Mouse (Mus musculus) CD4-positive, CD25-positive, alpha-beta regulatory T cell, adult 2 months (primary cell): ENCODE results near the gene Fsip1.
"Not testable (repeated sequence)": the region's sequence is repeated elsewhere in the genome, so short reads cannot be mapped to it uniquely, and the experiment has no call there.

Experiments
- DNase-seq: peaks from one replicate; pipeline ENCODE4 v3.0.0-alpha.2; 2012; ENCODE audit warnings: low read depth, low spot score

Fsip1 gene

DNA sequence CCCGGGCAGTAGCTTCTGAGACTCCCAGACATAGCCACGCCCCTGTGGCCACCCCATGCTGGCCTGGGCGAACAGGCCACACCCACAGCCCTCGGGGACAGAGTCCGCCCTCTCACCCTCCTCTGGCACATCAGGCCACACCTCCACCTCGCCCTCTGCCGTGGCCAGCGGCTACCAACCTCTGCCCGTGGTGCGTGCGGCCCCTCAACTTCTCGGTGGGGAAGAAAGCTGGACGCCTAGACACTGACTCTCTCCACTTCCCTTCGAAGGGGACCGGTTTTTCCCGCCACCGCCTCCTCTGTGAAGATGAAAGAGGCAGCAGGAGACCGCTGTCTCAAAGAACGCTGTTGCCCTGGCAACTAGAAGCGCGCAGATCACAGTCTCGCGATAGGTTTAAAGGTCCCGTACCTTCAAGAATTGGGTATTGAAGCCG is at the start of gene Fsip1:
TSS of gene Fsip1 (minus strand) at position 346 of the 433 bp plus-strand sequence.
- peak; percentile 90 for DNase-seq

DNA sequence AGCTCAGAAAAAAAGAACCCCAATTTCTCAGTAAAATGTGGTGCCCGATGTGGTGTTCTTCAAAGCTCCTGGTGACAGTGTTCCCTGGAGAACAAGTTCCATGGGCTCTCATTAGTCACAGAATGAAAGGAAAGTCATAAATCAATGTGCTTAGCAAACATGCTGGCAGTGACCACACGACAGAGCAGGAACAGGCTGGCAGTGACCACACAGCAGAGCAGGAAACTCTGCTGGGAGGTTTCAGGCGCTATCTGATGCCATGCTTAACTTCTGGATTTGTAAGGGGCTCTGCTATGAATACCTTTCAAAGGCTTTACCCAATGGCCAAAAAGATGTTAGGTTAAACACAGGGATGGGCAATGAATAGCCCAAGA is 49.7 kb upstream of the Fsip1 start:
- DNase-seq, result no peak

- DNase-seq, result no peak
Observed at GRCm38 (mm10) chr2:118305827-118306521, 49.2 kb upstream of the Fsip1 start.

DNA sequence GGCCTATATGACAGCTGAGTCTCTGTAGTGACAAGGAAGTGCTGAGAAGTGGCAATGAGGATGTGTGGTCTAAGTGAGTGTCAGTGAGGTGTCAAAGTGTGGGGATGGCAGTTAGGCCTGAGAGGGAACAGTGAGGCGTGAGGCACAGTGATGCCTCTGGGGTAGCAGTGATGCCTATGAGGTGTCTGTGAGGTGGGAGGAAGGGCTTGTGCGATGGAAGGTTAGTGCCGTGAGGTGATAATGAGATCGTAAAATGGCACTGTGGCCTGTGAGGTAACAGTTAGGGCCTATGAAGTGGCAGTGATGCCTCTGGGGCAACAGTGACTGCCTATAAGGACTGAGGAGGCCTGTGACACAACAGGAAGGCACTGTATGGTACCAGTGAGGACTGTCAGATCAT is 46.7 kb upstream of the Fsip1 start:
- DNase-seq, result no peak

DNA sequence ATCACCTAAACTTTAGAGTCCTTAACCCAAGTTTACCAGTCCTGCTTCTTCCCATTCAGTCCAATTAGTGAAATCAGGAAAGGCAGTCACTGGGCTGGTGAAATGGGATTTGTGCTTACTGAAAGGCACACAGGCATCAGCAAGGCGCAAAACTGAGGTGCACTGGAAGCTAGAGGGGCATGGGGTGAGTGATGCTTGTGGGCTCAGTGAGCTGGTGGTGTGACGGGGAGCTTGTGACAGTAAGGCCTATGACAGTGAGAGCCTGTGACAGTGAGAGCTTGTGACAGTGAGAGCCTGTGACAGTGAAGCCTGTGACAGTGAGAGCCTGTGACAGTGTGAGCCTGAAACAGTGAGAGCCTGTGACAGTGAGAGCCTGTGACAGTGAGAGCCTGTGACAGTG is 44.9 kb upstream of the Fsip1 start:
- no peak for DNase-seq

- DNase-seq, result no peak
Observed at GRCm38 (mm10) chr2:118301041-118301545, 44.3 kb upstream of the Fsip1 start.

GRCm38 (mm10) chr2:118299981-118300380 is 43.2 kb upstream of the Fsip1 start:
- DNase-seq, result no peak

GRCm38 (mm10) chr2:118298601-118299000 is 41.8 kb upstream of the Fsip1 start:
- no peak for DNase-seq

- no peak for DNase-seq
Observed at GRCm38 (mm10) chr2:118297966-118298365, 41.2 kb upstream of the Fsip1 start.

- no peak for DNase-seq
Observed at GRCm38 (mm10) chr2:118295505-118295904, 38.7 kb upstream of the Fsip1 start.

GRCm38 (mm10) chr2:118293583-118293982 is 36.8 kb upstream of the Fsip1 start:
- DNase-seq, result no peak

DNA sequence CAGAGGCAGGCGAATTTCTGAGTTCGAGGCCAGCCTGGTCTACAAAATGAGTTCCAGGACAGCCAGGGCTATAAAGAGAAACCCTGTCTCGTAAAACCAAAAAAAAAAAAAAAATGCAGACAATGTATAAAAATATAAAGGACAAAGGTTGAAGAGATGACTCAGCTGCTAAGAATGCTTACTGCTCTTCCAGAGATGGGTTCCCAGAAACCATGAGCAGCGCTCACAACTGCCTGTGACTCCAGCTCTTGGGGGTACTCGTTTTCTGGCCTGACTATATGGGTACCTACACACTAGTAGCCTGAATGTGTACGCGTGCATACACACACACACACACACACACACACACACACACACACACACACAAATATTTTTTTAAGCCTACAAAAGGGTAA is 32.3 kb upstream of the Fsip1 start:
- DNase-seq, result not testable (repeated sequence)

- no peak for DNase-seq
Observed at GRCm38 (mm10) chr2:118288326-118289065, 31.7 kb upstream of the Fsip1 start.

GRCm38 (mm10) chr2:118287678-118288077 is 30.9 kb upstream of the Fsip1 start:
- DNase-seq, result no peak

DNA sequence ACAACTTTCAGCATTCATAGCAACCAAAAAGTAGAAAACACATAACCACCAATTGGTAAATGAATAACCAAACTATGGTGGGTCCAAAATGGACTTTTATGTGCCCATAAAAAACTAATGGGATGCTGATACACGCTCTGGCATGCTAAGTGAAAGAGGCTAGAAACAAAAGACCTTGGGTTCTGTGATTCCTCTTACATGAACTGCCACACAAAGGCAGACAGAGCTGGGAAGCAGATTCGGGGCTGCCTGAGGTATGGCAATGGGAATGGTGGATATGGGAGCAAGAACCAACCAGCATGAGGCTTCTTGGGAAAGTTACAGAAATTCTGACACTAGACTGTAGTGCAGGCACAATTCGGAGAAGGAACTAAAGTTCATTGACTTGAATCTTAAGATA is 25.7 kb upstream of the Fsip1 start:
- DNase-seq, result no peak

GRCm38 (mm10) chr2:118278249-118278648 is 21.5 kb upstream of the Fsip1 start:
- DNase-seq, result no peak

GRCm38 (mm10) chr2:118271606-118272005 is 14.8 kb upstream of the Fsip1 start:
- DNase-seq, result no peak

GRCm38 (mm10) chr2:118270213-118270612 is 13.4 kb upstream of the Fsip1 start:
- no peak for DNase-seq

DNA sequence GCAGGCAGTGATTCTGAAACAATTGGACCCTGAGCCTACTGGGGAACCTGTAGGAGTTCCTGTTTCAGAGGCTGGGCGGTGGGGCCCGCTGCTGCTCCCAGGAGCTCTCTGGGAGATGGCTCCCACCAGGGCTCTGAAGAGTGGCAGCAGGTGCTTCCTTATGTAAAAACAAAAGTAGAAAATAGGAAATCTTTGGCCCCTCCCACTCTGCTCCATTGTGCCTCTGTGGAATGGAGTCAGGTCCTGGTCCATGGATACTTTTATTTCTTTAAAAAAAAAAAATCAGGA is 7.1 kb upstream of the Fsip1 start:
- no peak for DNase-seq

- peak; percentile 71 for DNase-seq
Observed at GRCm38 (mm10) chr2:118263151-118263913, 6.6 kb upstream of the Fsip1 start.

DNA sequence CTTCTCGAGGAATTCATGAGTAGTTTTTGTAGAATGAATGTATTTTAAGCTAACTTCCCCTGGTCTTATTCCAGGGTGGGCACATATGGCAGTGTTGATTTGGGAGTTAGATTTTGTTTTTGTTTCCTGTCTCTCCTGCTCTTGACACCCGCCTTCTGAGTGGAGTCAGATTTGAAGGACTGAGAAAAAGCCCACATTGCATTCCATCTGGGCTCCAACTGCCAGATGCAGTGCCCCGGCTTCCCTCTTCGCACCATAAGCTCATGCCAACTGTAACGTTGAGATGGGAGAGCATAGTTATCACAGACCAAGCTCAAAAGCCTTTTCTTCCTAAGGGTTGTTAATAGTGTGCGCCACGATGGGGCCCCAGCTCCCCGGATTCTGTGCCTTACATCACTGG is 5.9 kb upstream of the Fsip1 start:
- DNase-seq, result no peak

- DNase-seq, result no peak
Observed at GRCm38 (mm10) chr2:118259746-118260145, 3.0 kb upstream of the Fsip1 start.

- no peak for DNase-seq
Observed at GRCm38 (mm10) chr2:118257094-118257493, 328 bp upstream of the Fsip1 start.
